21 mouse cellular contexts compared by ENCODE assay signal in the genomic region with DNA sequence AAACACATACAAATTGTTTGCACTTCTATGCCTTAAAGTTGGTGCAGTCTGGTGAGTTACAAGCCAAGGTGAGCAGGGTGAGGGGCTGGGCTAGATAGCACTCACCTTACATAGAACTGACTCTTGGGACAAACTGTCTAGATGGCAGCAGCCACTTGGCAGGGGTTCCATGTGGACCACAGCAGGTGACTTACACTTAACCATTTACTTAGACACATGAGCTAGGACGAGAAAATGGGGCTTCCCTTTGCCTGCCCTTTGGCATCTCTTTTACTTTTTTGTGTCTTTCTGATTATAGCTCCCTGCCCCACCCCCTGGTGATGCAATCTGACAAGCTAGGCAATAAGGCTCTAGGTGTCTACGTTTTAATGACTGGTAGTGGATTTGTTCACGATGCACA.
DNase-seq lines count a peak whose midpoint lies in the region; ATAC-seq and TF ChIP-seq lines count a peak whose summit lies in the region.
"Had no signal": no experiment of that assay in that cellular context is flagged by ENCODE, and none has a peak within 500 bp of the region (broad histone marks: within the 10 kb centered on the region; RNA-seq: fewer than 3 reads in every experiment).

No protein-coding gene starts in this region.

- no peaks in the 10 kb centered on the region for H3K27me3 ChIP-seq in kidney, embryonic 16.5 days (ENCODE audit: insufficient read depth, low read length)
- H3K27me3 ChIP-seq: intestine, embryonic 15.5 days had no signal

- 0 out of 2 replicates have a peak, but pooled peaks cover 7% of the 10 kb centered on the region for H3K36me3 ChIP-seq in kidney, embryonic 16.5 days (ENCODE audit: insufficient read depth, low read length)

- ATAC-seq in cerebellum, adult (ENCODE audit: insufficient number of reproducible peaks, low FRiP score, low TSS enrichment), result no peak
- no peak for ATAC-seq in kidney, embryonic 16.5 days (ENCODE audit: low FRiP score, low TSS enrichment)
- ATAC-seq: CD4-positive, CD25-positive, alpha-beta regulatory T cell, adult 4 months; forebrain, embryonic 14.5 days; intestine, embryonic 15.5 days had no signal

- H3K4me2 ChIP-seq in kidney, embryonic 16.5 days (replicated peaks; ENCODE audit: low read depth, low read length), result no peak overlapping the region
- H3K4me2 ChIP-seq: hindbrain, embryonic 14.5 days; intestine, embryonic 15.5 days had no signal

- no peak overlapping the region for H3K9ac ChIP-seq in kidney, embryonic 16.5 days (replicated peaks; ENCODE audit: low read length)
- H3K9ac ChIP-seq: hindbrain, embryonic 14.5 days; intestine, embryonic 15.5 days had no signal

- H3K4me1 ChIP-seq in kidney, embryonic 16.5 days (ENCODE audit: insufficient read depth, low read length), result peaks cover 21% of the 10 kb centered on the region
- H3K4me1 ChIP-seq: intestine, embryonic 15.5 days had no signal

- H3K4me3 ChIP-seq in kidney, embryonic 16.5 days (ENCODE audit: low read length), result no peak overlapping the region
- no peak overlapping the region for H3K4me3 ChIP-seq in left cerebral cortex, adult 2 months
- H3K4me3 ChIP-seq: embryonic facial prominence, embryonic 10.5 days; gastrocnemius, adult 2 months; heart, embryonic 10.5 days; intestine, embryonic 15.5 days had no signal

- TF ChIP-seq CTCF in left cerebral cortex, adult 2 months (IDR thresholded peaks at IDR 0.05), result no peak

- intact Hi-C loops in left cerebral cortex, adult 2 months (cut with DNase I), result no loop called here

- peak; percentile 49 for DNase-seq in cerebellum, adult 11-12 months
- no peak for DNase-seq in cerebellum, adult 11 months
- peak; percentile 29 to 35 for DNase-seq in cerebellum, postnatal 10 days
- no peak for DNase-seq in kidney, postnatal 36 days
- no peak for DNase-seq in left cerebral cortex, adult 2 months (ENCODE audit: extremely low spot score in 1 of 2, low spot score in 2 of 2)
- DNase-seq: adrenal gland, adult 8-10 months; adrenal gland, postnatal 36 days; B cell, adult 2 months; gastrocnemius, adult 2 months; gastrocnemius, postnatal 25 days; heart, postnatal 10 days; heart, postnatal 4 days had no signal

- H3K27ac ChIP-seq in kidney, embryonic 16.5 days (ENCODE audit: low read length), result peak overlapping the region; percentile 74
- no peak overlapping the region for H3K27ac ChIP-seq in left cerebral cortex, adult 2 months
- H3K27ac ChIP-seq: embryonic facial prominence, embryonic 10.5 days; gastrocnemius, adult 2 months; heart, embryonic 10.5 days; hindbrain, embryonic 14.5 days; intestine, embryonic 15.5 days had no signal

- H3K9me3 ChIP-seq in kidney, embryonic 16.5 days (ENCODE audit: low read length), result no peaks in the 10 kb centered on the region
- H3K9me3 ChIP-seq: embryonic facial prominence, embryonic 10.5 days; G1E; heart, embryonic 10.5 days; intestine, embryonic 15.5 days had no signal

- WGBS in kidney, embryonic 16.5 days, result 75% methylated on average over 3 of the region's 3 CpGs

Comparison
In these comparisons a context has a peak if more than half of its experiments do, and no peak if none do; other contexts are left out.
1. DNase-seq: peak in cerebellum, adult 11-12 months (single experiment) and cerebellum, postnatal 10 days (2 of 2); none in cerebellum, adult 11 months (single experiment), kidney, postnatal 36 days (0 of 2) and left cerebral cortex, adult 2 months (0 of 2).